Mouse (Mus musculus): ENCODE measurements at regions not wholly inside any gene's neighbourhood (a gene's known extent, or its start where the extent isn't known, plus 50 kb on each side); places are given as distances from the start of the nearest gene placed in this dataset.

- Histone ChIP-seq H3K9ac (replicated peaks; ENCODE audit: low read depth, low read length) (no peak overlapping the region), H3K4me3 (ENCODE audit: low read depth, low read length) (no peak overlapping the region), H3K4me2 (ENCODE audit: low read depth, low read length) (no peak overlapping the region), H3K27me3 (ENCODE audit: control insufficient read depth, insufficient read depth, low read length) (no peaks in the 10 kb centered on the region), H3K9me3 (replicated peaks; ENCODE audit: control insufficient read depth, low read length) (no peaks in the 10 kb centered on the region), H3K36me3 (replicated peaks; ENCODE audit: control insufficient read depth, insufficient read depth, low read length) (no peaks in the 10 kb centered on the region), H3K27ac (ENCODE audit: low read depth) (no peak overlapping the region), H3K4me1 (ENCODE audit: control insufficient read depth, insufficient read depth) (no peaks in the 10 kb centered on the region)
- no peak for TF ChIP-seq EP300 (IDR thresholded peaks at IDR 0.05; ENCODE audit: low read depth)
- ATAC-seq (ENCODE audit: insufficient read depth, low read depth) (no peak), DNase-seq (ENCODE audit: low spot score) (no peak)
- WGBS, result 77% methylated on average over 6 of the region's 6 CpGs
These were observed 106.5 kb downstream of the Fzd1 start for GRCm38 (mm10) chr5:4651167-4651955.

DNA sequence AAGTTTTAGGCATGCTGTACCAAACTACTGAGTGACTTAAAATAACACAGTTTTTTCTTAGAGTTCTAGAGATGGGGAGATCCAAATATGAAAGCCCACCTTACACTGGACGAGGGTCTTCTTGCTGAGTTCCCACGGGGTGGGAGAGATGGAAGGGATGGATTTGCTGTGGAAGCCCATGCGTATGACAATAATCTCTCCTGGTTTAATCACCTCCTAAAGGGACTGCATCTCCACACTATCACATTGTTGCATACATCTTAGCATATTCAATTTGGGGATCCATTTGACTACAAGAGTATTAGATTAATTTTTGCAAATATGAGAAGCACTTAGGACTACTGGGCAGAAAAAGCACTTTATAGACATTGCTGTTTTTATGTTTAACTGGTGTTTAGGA, 107.1 kb downstream of the Fzd1 start:
- Histone ChIP-seq H3K36me3 (replicated peaks; ENCODE audit: control insufficient read depth, insufficient read depth, low read length) (no peaks in the 10 kb centered on the region), H3K4me3 (ENCODE audit: low read depth, low read length) (no peak overlapping the region), H3K27ac (ENCODE audit: low read depth) (no peak overlapping the region), H3K9me3 (replicated peaks; ENCODE audit: control insufficient read depth, low read length) (no peaks in the 10 kb centered on the region), H3K4me1 (ENCODE audit: control insufficient read depth, insufficient read depth) (no peaks in the 10 kb centered on the region), H3K9ac (replicated peaks; ENCODE audit: low read depth, low read length) (no peak overlapping the region), H3K27me3 (ENCODE audit: control insufficient read depth, insufficient read depth, low read length) (no peaks in the 10 kb centered on the region), H3K4me2 (ENCODE audit: low read depth, low read length) (no peak overlapping the region)
- 81% methylated on average over 3 of the region's 3 CpGs for WGBS
- ATAC-seq (ENCODE audit: insufficient read depth, low read depth) (no peak), DNase-seq (ENCODE audit: low spot score) (no peak)
- TF ChIP-seq EP300 (IDR thresholded peaks at IDR 0.05; ENCODE audit: low read depth) (no peak), CTCF (IDR thresholded peaks at IDR 0.05; ENCODE audit: low read depth) (no peak)

- Histone ChIP-seq H3K9me3 (replicated peaks; ENCODE audit: control insufficient read depth, low read length) (no peaks in the 10 kb centered on the region), H3K36me3 (replicated peaks; ENCODE audit: control insufficient read depth, insufficient read depth, low read length) (no peaks in the 10 kb centered on the region), H3K27me3 (ENCODE audit: control insufficient read depth, insufficient read depth, low read length) (no peaks in the 10 kb centered on the region), H3K4me3 (ENCODE audit: low read depth, low read length) (no peak overlapping the region), H3K27ac (ENCODE audit: low read depth) (no peak overlapping the region), H3K4me1 (ENCODE audit: control insufficient read depth, insufficient read depth) (no peaks in the 10 kb centered on the region), H3K9ac (replicated peaks; ENCODE audit: low read depth, low read length) (no peak overlapping the region), H3K4me2 (ENCODE audit: low read depth, low read length) (no peak overlapping the region)
- ATAC-seq (ENCODE audit: insufficient read depth, low read depth) (no peak), DNase-seq (ENCODE audit: low spot score) (no peak)
- TF ChIP-seq EP300 (IDR thresholded peaks at IDR 0.05; ENCODE audit: low read depth), result no peak
- no peak for TF ChIP-seq CTCF (IDR thresholded peaks at IDR 0.05; ENCODE audit: low read depth)
- WGBS, result 57% methylated on average over 6 of the region's 6 CpGs
These were observed 107.8 kb downstream of the Fzd1 start for GRCm38 (mm10) chr5:4649858-4650556.

DNA sequence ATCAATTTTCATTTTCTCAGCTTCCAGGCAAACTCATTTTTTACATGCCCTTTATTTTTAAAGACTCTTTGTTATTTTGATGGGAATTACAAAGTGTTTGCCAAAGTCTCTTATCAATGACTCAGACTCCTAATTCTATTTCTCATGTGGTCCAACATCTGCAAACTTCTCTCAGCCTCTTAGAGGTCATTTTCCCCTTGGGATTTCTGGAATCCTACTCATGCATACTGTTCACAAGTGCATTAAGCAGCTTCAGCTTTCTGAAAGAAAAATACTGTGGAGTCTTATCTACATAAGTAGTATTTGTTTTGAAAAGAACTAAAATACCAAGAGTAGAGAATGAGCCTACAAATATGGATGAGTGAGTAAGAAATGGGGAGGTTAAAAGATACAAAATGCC, 116.8 kb downstream of the Fzd1 start:
- ATAC-seq (ENCODE audit: insufficient read depth, low read depth) (no peak), DNase-seq (ENCODE audit: low spot score) (no peak)
- Histone ChIP-seq H3K4me1 (ENCODE audit: control insufficient read depth, insufficient read depth) (no peaks in the 10 kb centered on the region), H3K9me3 (replicated peaks; ENCODE audit: control insufficient read depth, low read length) (no peaks in the 10 kb centered on the region), H3K9ac (replicated peaks; ENCODE audit: low read depth, low read length) (no peak overlapping the region), H3K4me2 (ENCODE audit: low read depth, low read length) (no peak overlapping the region), H3K27me3 (ENCODE audit: control insufficient read depth, insufficient read depth, low read length) (no peaks in the 10 kb centered on the region), H3K27ac (ENCODE audit: low read depth) (no peak overlapping the region), H3K36me3 (replicated peaks; ENCODE audit: control insufficient read depth, insufficient read depth, low read length) (no peaks in the 10 kb centered on the region), H3K4me3 (ENCODE audit: low read depth, low read length) (no peak overlapping the region)
- TF ChIP-seq EP300 (IDR thresholded peaks at IDR 0.05; ENCODE audit: low read depth) (no peak), CTCF (IDR thresholded peaks at IDR 0.05; ENCODE audit: low read depth) (no peak)

DNA sequence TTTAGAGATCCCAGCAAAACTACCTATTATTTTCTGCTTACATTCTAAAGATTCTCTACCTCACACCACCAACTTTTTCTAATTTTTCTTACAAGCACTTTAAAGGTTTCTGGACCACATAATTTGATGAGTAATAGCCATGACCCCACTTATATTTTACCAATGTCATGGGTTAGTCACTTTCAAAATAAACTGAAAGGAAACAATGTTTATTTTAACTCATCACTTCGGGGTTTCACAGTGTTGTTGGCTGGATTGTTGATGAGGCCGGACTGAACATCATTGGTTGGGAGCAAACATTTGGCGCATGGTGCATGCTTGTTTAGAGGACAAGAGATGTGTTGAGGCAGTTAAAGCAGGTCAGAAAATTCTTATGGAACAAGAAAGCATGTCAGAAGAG, 124.1 kb downstream of the Fzd1 start:
- no peak overlapping the region for H3K27ac ChIP-seq (ENCODE audit: low read depth)
- TF ChIP-seq EP300 (IDR thresholded peaks at IDR 0.05; ENCODE audit: low read depth), result no peak
- H3K9ac ChIP-seq (replicated peaks; ENCODE audit: low read depth, low read length), result no peak overlapping the region
- H3K4me2 ChIP-seq (ENCODE audit: low read depth, low read length), result no peak overlapping the region
- H3K27me3 ChIP-seq (ENCODE audit: control insufficient read depth, insufficient read depth, low read length), result no peaks in the 10 kb centered on the region
- H3K4me3 ChIP-seq (ENCODE audit: low read depth, low read length), result no peak overlapping the region
- ATAC-seq (ENCODE audit: insufficient read depth, low read depth), result no peak
- no peaks in the 10 kb centered on the region for H3K4me1 ChIP-seq (ENCODE audit: control insufficient read depth, insufficient read depth)
- 74% methylated on average over 3 of the region's 3 CpGs for whole genome bisulfite sequencing
- no peaks in the 10 kb centered on the region for H3K36me3 ChIP-seq (replicated peaks; ENCODE audit: control insufficient read depth, insufficient read depth, low read length)
- no peak for DNase-seq (ENCODE audit: low spot score)
- no peaks in the 10 kb centered on the region for H3K9me3 ChIP-seq (replicated peaks; ENCODE audit: control insufficient read depth, low read length)

DNA sequence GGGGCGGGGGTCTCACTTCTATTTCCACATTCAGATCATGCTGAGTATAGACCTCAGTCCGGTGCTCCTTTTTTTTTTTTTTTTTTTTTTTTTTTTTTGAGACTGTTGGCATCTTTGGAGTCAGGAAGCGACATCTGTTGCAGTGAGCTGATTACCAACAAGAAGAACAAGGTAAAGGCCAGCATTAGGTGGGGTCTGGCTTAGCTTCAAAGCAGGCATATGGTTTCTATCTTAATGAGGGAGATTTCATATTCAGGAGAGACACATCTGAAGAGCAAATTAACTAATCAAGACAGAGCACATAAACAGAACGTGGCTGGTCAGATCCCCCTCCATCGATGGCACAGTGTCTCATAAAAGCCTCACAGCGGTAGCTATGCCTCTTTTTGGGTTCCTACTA, 132.6 kb downstream of the Fzd1 start:
- no peak for TF ChIP-seq CTCF (IDR thresholded peaks at IDR 0.05; ENCODE audit: low read depth)
- TF ChIP-seq EP300 (IDR thresholded peaks at IDR 0.05; ENCODE audit: low read depth), result no peak
- H3K4me3 ChIP-seq (ENCODE audit: low read depth, low read length), result no peak overlapping the region
- H3K36me3 ChIP-seq (replicated peaks; ENCODE audit: control insufficient read depth, insufficient read depth, low read length), result no peaks in the 10 kb centered on the region
- DNase-seq (ENCODE audit: low spot score) (no peak), ATAC-seq (ENCODE audit: insufficient read depth, low read depth) (no peak)
- no peaks in the 10 kb centered on the region for H3K9me3 ChIP-seq (replicated peaks; ENCODE audit: control insufficient read depth, low read length)
- H3K27ac ChIP-seq (ENCODE audit: low read depth), result no peak overlapping the region
- H3K9ac ChIP-seq (replicated peaks; ENCODE audit: low read depth, low read length), result no peak overlapping the region
- no peaks in the 10 kb centered on the region for H3K4me1 ChIP-seq (ENCODE audit: control insufficient read depth, insufficient read depth)
- no peaks in the 10 kb centered on the region for H3K27me3 ChIP-seq (ENCODE audit: control insufficient read depth, insufficient read depth, low read length)
- no peak overlapping the region for H3K4me2 ChIP-seq (ENCODE audit: low read depth, low read length)
- WGBS, result 79% methylated on average over 6 of the region's 6 CpGs
